Mouse (Mus musculus) limb, embryonic 15.5 days (tissue): ENCODE measurements around the gene Nlrc3. TPM values are rescaled to one million over a fixed set of nuclear protein-coding genes. Genes with fewer than 3 reads are reported as not detected.
"Not testable (repeated sequence)": the region's sequence is repeated elsewhere in the genome, so short reads cannot be mapped to it uniquely, and the experiment has no call there.

ENCODE experiments used
- ATAC-seq: fragments of 200-750 bp; cut with Nextera tagmentation; 2 replicates; pipeline ENCODE4 v1.8.0; 2017; ENCODE audit warnings: low read depth, moderate TSS enrichment; ENCODE audit not compliant: insufficient number of reproducible peaks, low FRiP score, low TSS enrichment
- H3K27ac ChIP-seq: fragments of 300-500 bp; sonication (generic); 2 replicates; pipeline ENCODE4 v1.5.1; 2015; ENCODE audit warnings: moderate library complexity, mild to moderate bottlenecking, inconsistent platforms
- H3K27me3 ChIP-seq: fragments of 300-500 bp; sonication (generic); 2 replicates; pipeline ENCODE4 v1.6.1; 2015; ENCODE audit warnings: inconsistent platforms
- H3K36me3 ChIP-seq: fragments of 300-500 bp; sonication (generic); 2 replicates; pipeline ENCODE4 v1.6.1; 2015; ENCODE audit warnings: inconsistent platforms
- H3K4me1 ChIP-seq: fragments of 300-500 bp; sonication (generic); 2 replicates; pipeline ENCODE4 v1.6.1; 2015; ENCODE audit warnings: inconsistent platforms
- H3K4me2 ChIP-seq: fragments of 300-500 bp; sonication (generic); 2 replicates; pipeline ENCODE4 v1.6.1; 2015; ENCODE audit warnings: mild to moderate bottlenecking, inconsistent platforms
- H3K4me3 ChIP-seq: fragments of 300-500 bp; sonication (generic); 2 replicates; pipeline ENCODE4 v1.5.1; 2015; ENCODE audit warnings: mild to moderate bottlenecking, inconsistent platforms
- H3K9ac ChIP-seq: fragments of 300-500 bp; sonication (generic); 2 replicates; pipeline ENCODE4 v1.6.1; 2015; ENCODE audit warnings: inconsistent platforms
- H3K9me3 ChIP-seq: fragments of 300-500 bp; sonication (generic); 2 replicates; pipeline ENCODE4 v1.6.1; 2016; ENCODE audit warnings: inconsistent platforms
- WGBS: fragments of 180-500 bp; shearing (Covaris S2); methylation state at CpG from one replicate; pipeline ENCODE4 v1.1.7; 2015; 5-methylcytosine and 5-hydroxymethylcytosine counted together
- polyA plus RNA-seq: library from polyadenylated mRNA; unstranded; fragments of >200 nt; fragmentation: Nextera tagmentation; extraction: Ambion mirVana; gene quantifications from 2 replicates; pipeline ENCODE4 v1.2.1, GENCODE M21; 2015

The Nlrc3 gene
- polyA plus RNA-seq, result 1.00 and 1.2 TPM in 2 replicates

- Histone ChIP-seq H3K36me3 (peaks cover 42% of the 10 kb centered on the region), H3K9ac (no peak within 1 kb of the TSS), H3K9me3 (no peaks in the 10 kb centered on the region), H3K4me3 (no peak within 1 kb of the TSS), H3K4me1 (no peaks in the 10 kb centered on the region), H3K27me3 (no peaks in the 10 kb centered on the region), H3K4me2 (no peak within 1 kb of the TSS), H3K27ac (no peak within 1 kb of the TSS)
- ATAC-seq, result peak; percentile 57; the same call in 1 of the 2 replicates
- WGBS, result 63% methylated on average over 4 of the region's 4 CpGs
Measured at GRCm38 (mm10) chr16:3976251-3976671, at the start of gene Nlrc3. Gene Nlrc3, minus strand, starts transcription at chr16:3976632.

DNA sequence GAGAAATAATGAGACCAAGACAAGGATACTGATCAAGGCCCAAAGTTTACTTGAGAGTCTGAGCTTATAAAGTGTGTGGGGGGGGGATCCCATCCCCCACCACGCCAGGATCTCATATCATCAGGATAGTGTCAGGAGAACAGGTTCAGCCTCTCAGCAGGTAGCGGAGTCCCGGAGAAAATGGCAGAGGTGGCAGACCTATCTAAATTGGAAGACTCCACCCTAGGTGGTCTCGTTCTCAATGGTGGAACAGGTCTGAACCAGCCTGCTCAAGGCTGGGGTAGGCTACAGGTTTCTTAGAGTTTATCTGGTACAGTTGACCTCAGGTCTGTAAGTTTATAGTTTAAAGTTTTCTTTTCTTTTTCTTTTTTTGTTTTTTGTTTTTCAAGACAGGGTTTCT, 46.3 kb upstream of the Nlrc3 start:
- Histone ChIP-seq H3K4me2 (no peak overlapping the region), H3K9me3 (no peaks in the 10 kb centered on the region), H3K36me3 (no peaks in the 10 kb centered on the region), H3K9ac (no peak overlapping the region), H3K4me1 (no peaks in the 10 kb centered on the region), H3K27me3 (no peaks in the 10 kb centered on the region), H3K4me3 (no peak overlapping the region), H3K27ac (no peak overlapping the region)
- WGBS, result 73% methylated on average over 4 of the region's 4 CpGs
- no peak for ATAC-seq

- no peak for ATAC-seq
Measured at GRCm38 (mm10) chr16:4021241-4021640, 44.8 kb upstream of the Nlrc3 start.

DNA sequence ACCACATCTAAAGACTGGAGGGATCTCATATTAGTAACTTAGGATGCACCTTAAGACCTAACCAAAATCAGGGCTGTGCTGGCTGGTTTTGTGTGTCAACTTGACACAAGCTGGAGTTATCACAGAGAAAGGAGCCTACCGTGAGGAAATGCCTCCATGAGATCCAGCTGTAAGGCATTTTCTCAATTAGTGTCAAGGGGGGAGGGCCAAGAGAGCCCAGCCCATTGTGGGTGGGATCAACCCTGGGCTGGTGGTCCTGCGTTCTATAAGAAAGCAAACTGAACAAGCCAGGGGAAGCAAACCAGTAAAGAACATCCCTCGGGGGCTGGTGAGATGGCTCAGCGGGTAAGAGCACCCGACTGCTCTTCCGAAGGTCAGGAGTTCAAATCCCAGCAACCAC, 41.0 kb upstream of the Nlrc3 start:
- not testable (repeated sequence) for H3K9me3 ChIP-seq, H3K27ac ChIP-seq, H3K4me1 ChIP-seq, H3K36me3 ChIP-seq, H3K9ac ChIP-seq, H3K27me3 ChIP-seq, H3K4me2 ChIP-seq, H3K4me3 ChIP-seq, ATAC-seq
- WGBS, result 63% methylated on average over 6 of the region's 6 CpGs

More at GRCm38 (mm10) chr16:4021241-4021640, 44.8 kb upstream of the Nlrc3 start:
- H3K27ac ChIP-seq, result no peak overlapping the region
- H3K4me3 ChIP-seq, result no peak overlapping the region
- H3K4me1 ChIP-seq, result no peaks in the 10 kb centered on the region
- 77% methylated on average over 1 of the region's 1 CpGs for WGBS
- no peak overlapping the region for H3K9ac ChIP-seq
- no peaks in the 10 kb centered on the region for H3K27me3 ChIP-seq
- no peak overlapping the region for H3K4me2 ChIP-seq
- H3K36me3 ChIP-seq, result no peaks in the 10 kb centered on the region
- H3K9me3 ChIP-seq, result no peaks in the 10 kb centered on the region

- not testable (repeated sequence) for H3K9ac ChIP-seq, H3K27me3 ChIP-seq, H3K4me1 ChIP-seq, H3K9me3 ChIP-seq, H3K4me2 ChIP-seq, H3K36me3 ChIP-seq, H3K4me3 ChIP-seq, H3K27ac ChIP-seq, ATAC-seq
- 76% methylated on average over 17 of the region's 17 CpGs for WGBS
Measured at GRCm38 (mm10) chr16:4016786-4017185, 40.4 kb upstream of the Nlrc3 start.

DNA sequence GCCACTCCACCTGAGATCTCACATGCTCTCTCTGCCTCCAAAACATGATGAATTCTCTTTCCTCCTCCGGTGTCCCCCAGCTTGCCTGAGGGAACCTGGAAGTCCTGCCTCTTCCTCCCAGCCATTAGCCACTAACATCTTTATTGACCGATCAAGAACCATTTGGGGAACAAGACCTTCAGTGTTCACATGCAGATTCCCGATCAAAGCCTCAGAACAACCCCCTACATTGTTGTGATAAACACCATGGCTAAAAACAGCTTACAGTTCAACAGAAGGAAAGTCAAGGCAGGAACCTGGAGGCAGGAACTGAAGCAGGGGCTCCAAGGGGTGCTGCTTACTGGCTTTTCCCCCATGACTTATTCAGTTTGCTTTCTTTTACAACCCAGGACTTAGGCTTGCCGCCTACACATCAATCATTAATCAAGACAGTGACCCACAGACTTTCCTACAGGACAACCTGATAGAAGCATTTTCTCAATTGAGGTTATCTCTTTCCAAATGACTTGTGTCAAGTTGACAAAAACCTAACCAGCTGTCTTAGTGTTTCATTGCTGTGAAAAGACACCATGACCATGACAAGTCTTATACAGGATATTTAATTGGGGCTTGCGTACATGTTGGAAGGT, 37.7 kb upstream of the Nlrc3 start:
- Histone ChIP-seq H3K4me2 (no peak overlapping the region), H3K4me3 (no peak overlapping the region), H3K9me3 (no peaks in the 10 kb centered on the region), H3K36me3 (no peaks in the 10 kb centered on the region), H3K27ac (no peak overlapping the region), H3K27me3 (no peaks in the 10 kb centered on the region), H3K9ac (no peak overlapping the region), H3K4me1 (no peaks in the 10 kb centered on the region)
- no peak for ATAC-seq
- 85% methylated on average over 5 of the region's 5 CpGs for WGBS

DNA sequence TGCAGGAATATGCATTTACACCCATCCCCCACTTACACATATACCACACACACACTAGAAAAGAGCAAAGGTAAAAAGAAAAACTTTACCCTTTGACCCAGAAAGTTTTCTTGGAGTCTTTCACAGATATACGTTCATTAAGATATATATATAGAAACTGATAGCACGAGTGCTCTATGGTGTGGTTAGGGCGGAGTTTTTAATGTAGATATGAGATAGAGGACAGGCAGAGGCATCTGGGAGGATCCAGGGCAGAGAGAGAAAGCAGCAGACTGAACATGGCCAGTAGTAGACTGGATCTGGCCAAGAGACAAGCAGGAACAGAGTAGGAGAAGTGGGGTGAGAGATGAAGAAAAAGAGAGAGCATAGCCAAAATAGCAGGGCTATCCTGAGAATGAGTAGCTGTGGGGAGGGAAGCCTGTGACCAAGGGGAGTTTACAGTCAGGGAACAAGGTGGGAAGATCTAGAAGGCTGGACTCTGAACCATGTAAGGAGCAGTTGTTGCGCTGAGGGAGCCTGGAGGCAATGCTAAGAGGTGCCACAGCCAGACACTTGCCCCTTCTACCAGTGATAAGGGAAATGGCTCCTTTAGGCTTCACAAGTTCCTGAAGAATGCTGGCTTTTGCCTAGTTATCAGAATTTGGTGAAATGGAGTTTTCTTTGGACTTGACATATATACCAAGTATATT, 36.6 kb upstream of the Nlrc3 start:
- Histone ChIP-seq H3K9ac (no peak overlapping the region), H3K4me2 (no peak overlapping the region), H3K27me3 (no peaks in the 10 kb centered on the region), H3K9me3 (no peaks in the 10 kb centered on the region), H3K27ac (no peak overlapping the region), H3K4me1 (no peaks in the 10 kb centered on the region), H3K4me3 (no peak overlapping the region), H3K36me3 (no peaks in the 10 kb centered on the region)
- no peak for ATAC-seq
- WGBS, result 77% methylated on average over 4 of the region's 4 CpGs

GRCm38 (mm10) chr16:4003489-4004398, 27.3 kb upstream of the Nlrc3 start, which contains the start of gene Slx4:
Gene Slx4, minus strand, starts transcription at chr16:4003770.
- no peaks in the 10 kb centered on the region for H3K27me3 ChIP-seq
- H3K4me2 ChIP-seq, result peak within 1 kb of the TSS; percentile 77
- peaks cover 15% of the 10 kb centered on the region for H3K4me1 ChIP-seq
- 1% methylated on average over 58 of the region's 58 CpGs for WGBS
- peak within 1 kb of the TSS; percentile 91 for H3K9ac ChIP-seq
- no peaks in the 10 kb centered on the region for H3K9me3 ChIP-seq
- H3K4me3 ChIP-seq, result peak within 1 kb of the TSS; percentile 93
- H3K27ac ChIP-seq, result peak within 1 kb of the TSS; percentile 89
- H3K36me3 ChIP-seq, result peaks cover 27% of the 10 kb centered on the region
- peak; percentile 93 for ATAC-seq

DNA sequence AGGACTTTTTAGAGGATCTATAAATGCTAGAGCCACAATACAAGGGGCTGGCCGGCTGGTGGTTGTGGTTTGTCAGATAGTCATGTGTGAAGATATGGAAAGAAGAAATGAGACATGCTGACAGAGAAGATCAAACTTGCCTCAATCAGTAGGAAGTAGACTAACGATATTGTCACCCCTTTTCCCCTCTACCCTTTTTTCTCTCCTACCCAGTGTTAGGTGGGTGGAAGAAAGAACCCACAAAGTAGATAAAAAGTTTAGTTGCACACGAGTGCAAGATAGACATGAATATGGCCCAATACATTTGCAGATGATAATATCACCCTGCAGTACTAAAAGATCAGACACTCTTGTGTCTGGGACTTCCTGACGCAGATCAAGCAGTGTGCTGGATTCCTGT, 12.0 kb upstream of the Nlrc3 start:
- no peak for ATAC-seq
- Histone ChIP-seq H3K36me3 (peaks cover 95% of the 10 kb centered on the region), H3K4me1 (no peaks in the 10 kb centered on the region), H3K9me3 (no peaks in the 10 kb centered on the region), H3K4me2 (no peak overlapping the region), H3K4me3 (no peak overlapping the region), H3K9ac (no peak overlapping the region), H3K27me3 (no peaks in the 10 kb centered on the region), H3K27ac (no peak overlapping the region)
- WGBS, result 87% methylated on average over 4 of the region's 4 CpGs

GRCm38 (mm10) chr16:3983146-3983700, 6.8 kb upstream of the Nlrc3 start:
- 78% methylated on average over 7 of the region's 7 CpGs for WGBS
- no peak overlapping the region for H3K27ac ChIP-seq
- H3K27me3 ChIP-seq, result no peaks in the 10 kb centered on the region
- H3K9ac ChIP-seq, result no peak overlapping the region
- H3K36me3 ChIP-seq, result peaks cover 99% of the 10 kb centered on the region
- ATAC-seq, result no peak
- no peaks in the 10 kb centered on the region for H3K9me3 ChIP-seq
- H3K4me3 ChIP-seq, result no peak overlapping the region
- H3K4me2 ChIP-seq, result no peak overlapping the region
- H3K4me1 ChIP-seq, result no peaks in the 10 kb centered on the region

- H3K4me2 ChIP-seq, result no peak overlapping the region
- 91% methylated on average over 4 of the region's 4 CpGs for WGBS
- no peaks in the 10 kb centered on the region for H3K4me1 ChIP-seq
- no peak overlapping the region for H3K27ac ChIP-seq
- peaks cover 99% of the 10 kb centered on the region for H3K36me3 ChIP-seq
- H3K9ac ChIP-seq, result no peak overlapping the region
- no peak overlapping the region for H3K4me3 ChIP-seq
- no peaks in the 10 kb centered on the region for H3K9me3 ChIP-seq
- no peak for ATAC-seq
- no peaks in the 10 kb centered on the region for H3K27me3 ChIP-seq
Measured at GRCm38 (mm10) chr16:3982173-3982572, 5.7 kb upstream of the Nlrc3 start.
